Mouse (Mus musculus): ENCODE measurements at regions not wholly inside any gene's neighbourhood (a gene's known extent, or its start where the extent isn't known, plus 50 kb on each side); places are given as distances from the start of the nearest gene placed in this dataset.
"Not testable (repeated sequence)": the region's sequence is repeated elsewhere in the genome, so short reads cannot be mapped to it uniquely, and the experiment has no call there.

DNA sequence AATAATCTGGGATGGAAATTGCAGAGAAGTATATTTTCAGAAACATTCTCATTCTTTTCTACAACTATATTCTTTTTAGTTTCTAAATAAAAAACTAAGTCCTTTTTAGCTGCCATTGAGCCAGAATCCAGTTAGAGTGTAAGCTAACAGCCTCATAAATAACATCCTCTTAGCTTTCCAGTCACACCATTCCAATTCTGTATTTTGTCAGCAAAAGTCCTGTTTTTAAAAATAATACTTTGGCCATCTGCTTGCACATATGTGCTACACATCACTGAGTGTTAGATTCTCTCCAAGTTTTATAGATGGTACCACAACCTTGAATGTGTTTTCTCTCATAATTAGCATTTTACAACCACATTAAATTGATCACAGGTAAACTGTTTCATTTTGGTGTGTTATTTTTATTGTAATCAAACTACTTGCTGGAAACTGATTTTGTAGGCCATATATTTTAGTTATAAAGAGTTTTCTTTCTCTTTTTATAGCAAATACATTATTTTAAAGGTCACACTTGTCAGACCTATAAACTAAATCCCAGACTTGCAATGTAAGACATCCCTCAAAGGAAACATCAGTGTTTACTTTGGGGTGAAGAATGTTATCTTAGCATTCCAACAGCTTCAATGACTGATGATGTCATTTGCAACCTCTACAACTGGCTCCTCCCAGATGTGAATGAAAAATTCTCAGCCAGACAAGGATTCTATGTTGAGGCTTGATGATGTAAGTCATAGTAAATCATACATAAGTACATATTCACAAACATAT, 1878.9 kb upstream of the Flrt2 start:
- no peak for DNase-seq

DNA sequence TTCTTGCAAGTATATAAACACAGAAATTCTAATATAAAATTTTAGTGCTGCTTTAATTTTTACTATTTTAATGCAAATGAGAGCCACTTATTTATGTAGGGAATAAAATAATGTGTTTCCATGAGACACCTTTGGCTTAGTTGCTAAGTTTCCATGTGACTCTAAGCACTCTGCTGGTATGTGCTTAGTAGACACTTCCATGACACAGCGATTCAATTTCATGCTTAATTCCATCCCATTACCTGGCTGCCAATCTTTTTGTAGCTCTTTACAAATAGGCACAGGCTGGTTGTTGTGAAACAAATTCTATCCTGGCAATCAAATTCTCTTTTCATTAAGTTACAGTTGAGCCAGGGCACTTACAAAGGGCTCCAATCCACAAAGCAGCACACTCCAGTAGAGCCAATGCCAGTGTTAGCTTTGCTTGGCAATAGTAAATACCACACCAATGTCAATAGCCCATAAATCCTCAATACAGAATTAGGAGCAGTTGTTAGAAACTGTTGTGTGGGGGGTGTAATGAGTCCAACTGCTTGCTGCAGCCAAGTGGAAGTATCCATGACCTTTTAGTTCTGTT, 1841.0 kb upstream of the Flrt2 start:
- no peak for DNase-seq

DNA sequence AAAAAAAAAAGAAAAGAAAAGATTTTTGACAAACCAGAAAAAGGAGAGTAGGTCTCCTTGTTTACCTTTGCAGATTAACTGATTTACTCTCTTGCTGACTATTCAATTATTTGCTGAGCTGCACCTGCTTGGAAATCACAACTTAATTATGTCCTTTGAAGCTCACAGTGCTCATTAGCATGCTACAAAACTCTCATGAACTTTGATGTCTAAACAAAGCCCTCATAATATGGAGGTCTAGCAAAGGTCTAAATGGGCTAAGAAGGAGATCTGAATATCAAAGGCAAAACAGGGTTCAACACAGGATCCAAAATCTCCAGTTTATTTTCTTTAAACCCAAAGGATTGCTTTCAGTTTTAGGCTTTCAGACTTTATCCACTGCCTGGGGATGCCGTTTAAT, 1840.4 kb upstream of the Flrt2 start:
- DNase-seq, result no peak

DNA sequence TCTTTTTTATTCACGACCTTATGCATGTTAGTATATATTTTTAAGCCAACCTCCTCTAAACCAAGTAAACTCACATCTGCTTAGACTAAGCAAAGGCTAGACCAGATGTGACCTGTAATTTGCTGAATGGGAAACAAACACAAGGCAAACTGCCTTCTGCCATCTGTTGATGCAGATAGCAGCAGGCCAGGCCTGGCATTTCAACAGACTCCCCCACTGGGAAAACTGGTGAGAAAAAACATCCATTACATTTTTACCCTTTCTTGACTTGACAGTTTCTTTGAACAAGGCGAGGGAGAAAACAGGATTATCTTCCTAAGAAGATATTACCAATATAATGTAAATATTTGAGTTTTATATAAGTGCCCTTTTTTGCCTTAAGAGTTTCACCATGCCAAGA, 1806.1 kb upstream of the Flrt2 start:
- DNase-seq, result no peak

DNA sequence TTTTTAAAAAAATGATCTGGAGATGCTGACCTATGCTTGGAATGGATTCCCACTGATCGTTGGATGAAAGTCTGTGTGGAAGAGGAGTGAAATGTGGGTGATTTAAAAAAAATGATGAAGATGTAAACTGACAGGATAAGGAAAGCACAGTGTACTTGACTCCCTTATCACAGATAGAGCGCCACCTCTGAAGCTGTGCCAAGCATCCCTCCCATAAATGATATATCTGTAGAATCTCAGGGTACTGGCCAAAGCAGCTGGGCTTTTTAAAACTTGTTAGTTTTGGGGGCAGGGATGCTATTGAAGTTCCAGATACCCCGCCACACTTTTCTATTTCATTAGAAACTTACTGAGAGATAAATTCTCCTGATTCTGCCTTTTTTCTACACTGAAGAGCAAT, 1801.9 kb upstream of the Flrt2 start:
- no peak for DNase-seq

DNA sequence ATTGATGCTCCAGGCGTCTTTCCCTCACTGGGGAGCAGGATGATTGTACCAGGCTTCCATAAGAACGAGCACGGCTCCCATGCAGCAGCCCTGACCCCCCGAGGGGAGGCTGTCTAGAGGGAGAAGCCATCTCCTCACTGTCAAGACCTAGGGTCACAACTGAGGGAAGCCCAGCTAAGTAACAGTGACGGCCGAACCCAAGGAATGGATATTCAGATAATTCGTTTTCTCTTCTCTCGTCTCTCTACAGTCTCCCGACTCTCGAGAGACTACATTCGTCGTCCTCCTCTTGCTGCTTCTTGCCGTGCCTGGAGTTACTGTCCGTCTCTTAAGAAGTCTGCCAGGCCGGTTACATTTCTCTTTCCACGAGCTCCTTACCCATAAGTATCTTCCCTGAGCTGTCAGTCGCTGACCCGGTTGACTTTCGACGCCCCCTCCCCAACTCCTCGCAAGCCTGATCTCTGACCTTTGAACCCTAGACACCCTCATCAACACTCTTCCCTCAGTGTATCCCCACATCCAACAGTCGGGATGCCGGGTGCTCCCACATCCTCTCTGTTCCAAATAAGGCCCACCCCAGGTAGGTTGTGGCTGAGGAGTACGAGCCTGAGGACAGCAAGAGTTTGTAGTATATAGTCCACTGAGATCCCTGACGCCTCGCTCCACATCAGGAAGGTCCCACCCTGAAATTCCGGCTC, 1763.3 kb upstream of the Flrt2 start:
- not testable (repeated sequence) for DNase-seq

DNA sequence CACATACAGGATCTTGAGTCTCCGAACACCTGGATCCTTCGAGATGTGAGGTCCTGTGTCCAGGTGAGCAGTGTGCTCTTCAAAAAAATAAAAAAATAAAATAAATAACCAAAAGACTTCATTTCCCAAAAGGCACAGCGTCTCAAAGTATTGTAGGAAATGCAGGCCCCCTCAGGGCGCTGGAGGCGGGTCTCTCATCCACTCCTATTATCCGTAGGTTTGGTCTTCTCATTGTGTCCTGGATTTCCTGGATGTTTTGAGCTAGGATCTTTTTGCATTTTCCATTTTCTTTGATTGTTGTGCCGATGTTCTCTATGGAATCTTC, 1762.8 kb upstream of the Flrt2 start:
- not testable (repeated sequence) for DNase-seq

DNA sequence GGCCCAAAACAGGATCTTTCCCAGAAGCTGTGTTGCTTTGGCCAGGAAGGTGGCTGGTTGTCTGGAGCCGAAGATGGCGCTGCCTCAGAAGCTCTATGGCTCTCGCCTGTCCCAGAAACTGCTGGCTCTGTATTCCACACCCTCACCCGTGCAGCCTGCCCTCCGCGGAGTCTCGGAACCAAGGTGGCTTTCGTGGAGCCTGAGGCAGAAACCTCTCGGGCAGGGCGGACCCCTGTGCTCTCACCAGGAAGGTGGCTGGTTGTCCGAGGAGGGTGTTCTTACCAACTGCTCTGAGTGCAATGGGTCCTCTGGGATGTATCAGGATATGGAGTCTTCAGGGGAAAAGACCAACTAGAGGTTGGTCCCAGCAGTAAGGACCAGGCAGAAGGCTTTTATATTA, 1761.8 kb upstream of the Flrt2 start:
- not testable (repeated sequence) for DNase-seq

DNA sequence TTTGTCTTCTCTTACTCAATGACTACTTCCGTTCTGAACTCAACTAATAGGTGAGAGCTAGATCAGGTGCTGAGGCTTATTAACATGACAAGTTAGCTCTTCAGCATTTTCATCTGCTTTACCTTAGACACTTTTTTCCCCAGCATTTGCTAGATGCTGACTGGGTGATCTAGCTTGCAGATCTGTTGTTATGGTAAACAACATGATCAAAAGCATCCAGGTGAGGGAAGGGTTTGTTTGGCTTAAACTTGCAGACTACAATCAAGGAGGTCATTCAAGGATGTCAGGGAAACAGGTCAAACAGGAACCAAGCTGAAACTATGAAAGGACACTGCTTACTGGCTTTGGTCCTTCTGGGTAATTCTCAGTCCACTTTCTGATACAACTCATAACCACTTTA, 1731.2 kb upstream of the Flrt2 start:
- no peak for DNase-seq

DNA sequence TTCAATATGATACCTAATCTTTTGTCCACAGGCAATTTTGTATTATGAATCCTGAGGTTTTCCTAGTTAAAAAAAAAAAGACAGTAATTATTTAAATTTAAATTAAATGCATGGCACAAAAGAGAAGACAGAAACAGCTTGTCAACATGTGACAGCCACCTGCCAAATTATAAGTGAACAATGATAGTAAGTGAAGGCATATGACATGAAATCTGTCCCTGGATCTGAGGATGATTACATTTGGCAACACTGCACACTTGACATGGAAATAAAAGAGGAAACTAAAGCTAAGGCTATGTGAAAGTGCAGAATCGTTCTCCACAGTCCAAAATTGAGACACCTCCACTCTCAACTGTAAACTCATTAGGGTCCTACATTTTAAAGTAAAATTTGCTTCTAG, 1710.7 kb upstream of the Flrt2 start:
- no peak for DNase-seq

DNA sequence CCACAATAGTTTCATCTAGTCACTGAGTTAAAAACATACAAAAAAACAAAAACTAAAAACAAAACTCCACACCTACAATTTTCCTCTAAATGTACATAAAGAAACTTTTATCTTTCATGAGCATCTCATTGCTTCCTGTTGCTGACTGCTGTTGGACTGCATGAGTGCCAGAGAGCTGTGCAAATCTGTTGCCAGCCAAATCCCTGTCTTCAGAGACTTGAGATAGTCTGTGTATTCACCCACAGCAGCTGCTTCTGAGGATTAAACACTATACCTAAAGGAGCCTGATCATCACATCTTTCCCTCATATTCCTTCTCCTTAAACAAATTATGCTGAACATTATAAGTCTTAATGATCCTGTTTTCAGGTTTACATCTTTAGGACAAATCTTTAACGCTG, 1700.5 kb upstream of the Flrt2 start:
- no peak for DNase-seq

DNA sequence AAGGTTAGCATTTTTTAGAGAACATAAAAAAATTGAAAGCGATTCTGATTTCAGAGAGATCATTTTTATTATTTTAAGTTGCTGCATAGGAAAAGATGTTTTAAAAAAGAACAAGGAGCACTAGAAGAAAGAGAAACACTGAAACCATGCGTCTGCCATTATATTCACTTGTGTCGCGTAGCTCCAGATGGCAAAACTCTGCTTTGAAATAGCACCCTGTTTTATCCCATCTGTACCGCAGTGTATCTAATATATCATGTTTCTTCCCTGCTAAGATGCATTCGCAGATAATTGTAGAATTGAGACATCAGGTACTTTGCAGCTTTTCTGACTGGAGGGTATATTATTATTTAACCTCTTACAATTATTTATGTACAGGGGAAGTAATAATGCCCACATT, 1698.2 kb upstream of the Flrt2 start:
- no peak for DNase-seq

DNA sequence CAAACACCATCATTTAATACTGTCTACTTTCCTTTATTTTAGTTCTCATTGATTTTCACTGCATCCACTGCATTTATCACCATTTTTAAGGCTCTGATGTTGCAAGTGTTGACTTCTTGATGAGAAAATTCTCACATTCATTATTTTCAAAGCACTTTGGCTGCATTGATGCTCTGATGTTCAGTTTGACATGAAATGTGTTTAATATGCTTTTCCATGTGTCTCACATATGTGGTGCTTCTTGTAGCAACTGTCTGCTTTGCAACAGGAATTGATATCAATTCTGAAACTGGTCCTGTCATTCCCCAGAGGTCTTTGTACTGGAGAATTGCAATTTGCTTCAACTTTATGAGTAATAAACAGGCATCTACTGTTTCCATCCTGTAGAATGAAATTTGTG, 1676.1 kb upstream of the Flrt2 start:
- no peak for DNase-seq

DNA sequence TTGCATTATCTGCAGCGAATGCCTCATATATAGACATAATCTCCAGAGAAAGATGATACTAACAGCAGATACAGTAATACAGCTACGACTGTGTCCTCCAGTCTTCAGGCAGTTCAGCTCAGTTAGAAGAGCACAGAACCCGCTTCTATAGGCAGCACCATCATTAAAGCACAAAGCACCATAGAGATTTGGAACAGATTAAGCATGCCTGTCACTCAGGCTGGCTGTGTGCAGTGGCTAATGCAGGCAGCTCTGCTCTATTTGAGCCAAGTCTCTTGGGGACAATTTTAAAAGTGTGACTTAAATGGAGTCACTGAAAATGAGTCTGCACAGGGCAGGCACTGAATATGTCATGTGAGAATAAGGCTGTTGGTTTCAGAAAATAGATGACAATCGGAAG, 1660.7 kb upstream of the Flrt2 start:
- DNase-seq, result no peak

DNA sequence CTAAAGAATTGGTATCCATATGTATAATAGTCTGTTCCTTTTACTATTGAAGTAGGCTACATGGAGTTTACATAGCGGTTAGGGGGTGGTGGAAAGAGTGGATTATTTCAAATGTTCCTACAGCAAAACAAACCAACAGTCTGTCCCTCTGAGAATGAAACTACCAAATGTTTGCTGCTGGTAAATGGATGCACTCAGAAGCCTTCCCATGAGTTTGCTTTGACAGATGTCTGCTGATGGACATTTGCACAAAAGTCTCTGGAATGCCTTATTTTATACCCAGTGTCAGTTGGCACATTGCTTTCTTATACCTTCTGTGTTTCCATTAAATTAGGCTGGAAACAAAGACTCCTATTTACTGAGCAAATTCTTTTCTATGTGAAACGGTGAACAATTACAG, 1644.1 kb upstream of the Flrt2 start:
- DNase-seq, result no peak

DNA sequence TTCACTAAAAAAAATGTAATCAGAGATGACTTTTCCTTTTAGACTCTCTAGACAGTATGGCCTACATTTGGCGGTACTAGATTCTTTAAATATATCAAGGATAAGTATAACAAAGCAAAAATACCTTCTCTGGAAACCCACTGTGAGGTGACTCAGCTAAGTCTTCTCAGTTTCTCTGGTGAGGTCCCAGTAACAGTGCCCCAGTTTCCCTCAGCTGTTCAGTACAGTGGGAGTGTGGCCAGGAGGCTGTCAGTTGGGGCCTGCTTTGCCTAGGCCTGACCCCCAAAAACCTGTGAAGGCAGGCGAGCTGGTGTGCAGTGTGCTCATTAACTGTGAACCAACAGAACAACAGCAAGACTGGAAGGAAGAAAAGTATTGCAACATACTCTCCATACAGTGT, 1634.3 kb upstream of the Flrt2 start:
- DNase-seq, result no peak

DNA sequence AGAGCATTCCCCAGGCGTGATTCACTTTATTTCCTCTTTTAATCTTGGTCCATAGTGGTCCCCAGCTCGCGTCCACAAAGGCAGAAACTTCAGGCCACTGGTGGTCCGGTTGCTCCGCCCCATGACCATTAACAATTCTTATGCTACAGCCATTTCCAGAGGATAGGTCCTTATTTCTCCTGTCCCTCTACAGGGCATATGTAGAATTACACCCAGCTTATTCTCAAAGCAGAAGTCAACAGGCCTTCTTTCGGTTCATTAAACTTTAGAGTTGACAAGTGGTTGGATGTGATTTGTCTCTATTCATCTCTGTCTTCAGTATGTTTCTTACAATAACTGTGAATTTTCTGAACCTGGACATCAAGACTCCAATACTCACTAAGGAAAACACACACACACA, 1632.4 kb upstream of the Flrt2 start:
- no peak for DNase-seq

DNA sequence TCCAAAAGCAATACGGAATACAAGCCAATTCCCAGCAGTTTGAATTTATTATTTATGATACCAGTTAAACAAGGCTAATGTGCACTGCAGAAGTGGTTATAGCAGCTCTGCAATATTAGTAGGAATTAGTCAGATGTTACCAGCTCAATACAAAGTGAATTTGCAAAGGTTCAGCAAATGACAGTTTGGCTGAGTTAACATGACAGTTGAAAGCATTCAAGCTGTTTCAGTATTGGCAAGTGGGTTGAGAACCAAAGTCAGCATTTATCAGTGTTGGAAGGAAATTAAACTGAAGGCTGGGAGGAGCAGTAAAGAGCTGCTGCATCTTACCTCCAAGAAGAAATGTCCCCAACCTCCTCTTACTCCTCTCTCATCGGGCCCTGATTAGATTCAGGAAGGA, 1631.7 kb upstream of the Flrt2 start:
- DNase-seq, result no peak

DNA sequence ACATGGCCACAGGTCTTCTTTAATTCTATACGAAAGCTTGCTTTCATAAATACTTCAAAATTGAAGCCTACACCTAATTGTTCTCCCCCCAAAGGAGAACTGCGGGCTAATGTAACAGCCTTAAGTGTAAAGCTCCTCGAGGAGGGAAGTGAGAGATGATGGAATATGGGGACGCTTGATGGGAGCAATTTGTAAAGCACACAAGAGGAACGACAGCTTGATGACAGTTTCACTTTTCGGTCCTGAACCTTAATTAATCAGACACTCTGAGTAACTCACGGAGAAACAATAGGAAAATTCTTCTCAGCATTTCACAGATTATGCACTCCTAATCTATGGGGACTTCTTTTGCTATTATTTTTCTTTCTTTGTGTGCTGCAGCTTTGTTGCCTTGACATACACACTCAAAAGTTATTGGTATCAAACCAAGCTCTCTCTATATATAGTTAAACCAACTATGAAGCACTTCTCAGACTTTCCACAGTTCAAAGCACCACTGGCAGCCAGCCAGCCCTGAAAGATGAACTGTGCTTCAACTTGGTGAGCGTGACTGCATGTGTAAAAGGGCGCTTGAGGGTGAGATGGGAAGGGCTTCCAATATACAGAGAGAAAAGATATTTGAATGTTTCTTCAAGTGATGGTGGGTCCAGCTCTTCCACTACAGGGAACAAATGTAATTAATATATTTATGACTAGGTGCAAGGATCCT, 1625.4 kb upstream of the Flrt2 start:
- DNase-seq, result no peak

DNA sequence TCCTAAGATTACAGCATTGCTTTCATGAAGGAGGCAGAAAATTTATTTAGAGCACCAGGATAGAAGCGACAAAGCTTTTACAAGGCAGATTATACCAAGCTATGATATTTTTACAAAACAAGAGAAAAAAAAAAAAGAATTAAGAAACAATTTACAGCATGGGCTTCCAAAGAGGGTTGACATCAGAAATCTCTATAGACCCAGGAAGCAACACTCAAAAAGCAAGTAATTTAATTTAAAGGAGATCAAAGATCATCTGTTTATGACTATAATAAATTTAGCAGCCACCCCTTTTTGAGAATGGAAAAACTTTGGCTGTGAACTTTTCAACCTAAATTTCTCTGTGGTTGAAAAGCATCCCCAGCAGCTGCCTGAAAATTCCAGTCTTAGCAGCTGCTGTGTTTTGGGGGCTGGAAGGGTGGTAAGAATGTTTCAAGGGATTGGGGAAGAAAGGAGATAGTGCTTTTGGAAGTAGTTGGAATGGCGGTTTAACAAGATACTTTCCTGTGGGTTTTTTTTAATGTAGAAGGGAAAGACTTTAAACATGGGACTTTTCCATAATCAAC, 1621.0 kb upstream of the Flrt2 start:
- DNase-seq, result no peak

DNA sequence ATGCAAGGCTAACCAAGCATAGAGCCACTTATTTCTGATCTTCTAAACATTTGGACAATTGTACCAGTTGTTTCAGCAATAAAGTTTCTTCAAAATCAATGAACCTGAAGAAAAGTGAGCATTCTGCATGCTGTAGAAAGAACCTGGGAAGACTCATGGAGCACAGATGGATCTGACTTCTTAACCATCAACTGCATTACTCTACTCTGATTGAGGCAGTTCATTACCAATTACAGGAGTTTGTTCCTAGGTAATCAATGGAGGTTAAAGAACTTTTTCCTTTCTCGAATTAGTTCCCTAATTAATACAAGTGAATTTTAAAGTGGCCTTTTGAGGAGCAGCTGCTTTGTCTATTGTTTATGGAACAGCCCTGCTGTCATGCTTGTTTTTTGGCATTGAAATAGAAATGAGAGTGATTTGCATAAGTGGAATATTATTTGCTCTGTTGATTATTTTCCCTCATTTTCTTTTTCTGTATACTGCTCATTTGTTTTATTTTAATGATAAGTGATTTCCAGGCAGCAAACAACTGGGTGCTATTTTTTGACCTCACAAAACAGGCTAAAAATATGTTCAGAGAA, 1586.4 kb upstream of the Flrt2 start:
- DNase-seq, result no peak

DNA sequence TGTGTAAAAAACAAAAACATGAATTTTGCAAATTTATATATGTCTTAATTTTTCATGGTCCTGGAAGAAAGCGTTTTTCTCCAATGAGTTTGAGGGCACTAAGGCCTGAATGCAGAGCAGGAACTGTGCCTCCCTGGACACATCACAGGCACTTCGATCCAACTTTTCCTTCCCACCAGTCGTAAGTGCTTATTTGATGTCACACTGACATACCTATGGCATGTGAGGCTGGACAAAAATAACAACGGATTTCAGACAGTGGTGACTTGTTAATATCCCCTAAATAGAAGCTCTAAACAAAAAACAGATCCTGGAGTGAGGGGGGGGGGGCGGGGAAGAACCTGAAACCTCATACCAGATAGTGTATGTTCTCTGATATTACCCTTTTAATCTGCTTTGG, 1541.9 kb upstream of the Flrt2 start:
- DNase-seq, result no peak
